Comparison of ENCODE assay signal across 9 mouse cellular contexts in genomic region chr17:86471684-86472083, GRCm38 (mm10). TPM values are rescaled to one million over a fixed set of nuclear protein-coding genes. Genes with fewer than 3 reads are reported as not detected.
DNase-seq lines count a peak whose midpoint lies in the region; ATAC-seq and TF ChIP-seq lines count a peak whose summit lies in the region.
"Had no signal": no experiment of that assay in that cellular context is flagged by ENCODE, and none has a peak within 500 bp of the region (broad histone marks: within the 10 kb centered on the region; RNA-seq: fewer than 3 reads in every experiment).

No protein-coding gene starts in this region.

- H3K9me3 ChIP-seq in midbrain, postnatal 0 days (ENCODE audit: low read length) = no peaks in the 10 kb centered on the region
- no peaks in the 10 kb centered on the region for H3K9me3 ChIP-seq in midbrain, embryonic 11.5 days (ENCODE audit: control insufficient read depth, low read length)
- no peaks in the 10 kb centered on the region for H3K9me3 ChIP-seq in neural tube, embryonic 15.5 days (replicated peaks)
- H3K9me3 ChIP-seq: limb, embryonic 15.5 days had no signal

- peak; percentile 69 for DNase-seq in midbrain, postnatal 0 days (ENCODE audit: low spot score)
- no peak for DNase-seq in midbrain, embryonic 11.5 days (ENCODE audit: low spot score, missing footprints)
- DNase-seq in lung, postnatal 14 days = peak; percentile 63
- peak; percentile 69 for DNase-seq in thymus, postnatal 14 days
- DNase-seq in layer of hippocampus, postnatal 36 days = no peak

- WGBS in midbrain, postnatal 0 days = 46% methylated on average over 5 of the region's 5 CpGs
- WGBS in midbrain, embryonic 11.5 days = 59% methylated on average over 5 of the region's 5 CpGs
- 39% methylated on average over 5 of the region's 5 CpGs for WGBS in neural tube, embryonic 15.5 days

- 0 out of 2 replicates have a peak, but pooled peaks cover 7% of the 10 kb centered on the region for H3K4me1 ChIP-seq in midbrain, postnatal 0 days (ENCODE audit: insufficient read depth, low read length)
- peaks cover 13% of the 10 kb centered on the region for H3K4me1 ChIP-seq in midbrain, embryonic 11.5 days (ENCODE audit: control insufficient read depth, insufficient read depth, low read length)
- H3K4me1 ChIP-seq in embryonic fibroblast, embryonic 13.5 days (ENCODE audit: control insufficient read depth, insufficient read depth, low read length) = no peaks in the 10 kb centered on the region
- H3K4me1 ChIP-seq in neural tube, embryonic 15.5 days = peaks cover 16% of the 10 kb centered on the region

- no peaks in the 10 kb centered on the region for H3K27me3 ChIP-seq in midbrain, postnatal 0 days (ENCODE audit: insufficient read depth, low read length)
- H3K27me3 ChIP-seq in midbrain, embryonic 11.5 days (ENCODE audit: control insufficient read depth, insufficient read depth, low read length) = peaks cover 3% of the 10 kb centered on the region; the same call in 1 of the 2 replicates
- H3K27me3 ChIP-seq in neural tube, embryonic 15.5 days (replicated peaks) = no peaks in the 10 kb centered on the region
- H3K27me3 ChIP-seq: limb, embryonic 15.5 days had no signal

- no peaks in the 10 kb centered on the region for H3K36me3 ChIP-seq in midbrain, postnatal 0 days (ENCODE audit: insufficient read depth, low read length)
- no peaks in the 10 kb centered on the region for H3K36me3 ChIP-seq in midbrain, embryonic 11.5 days (ENCODE audit: control insufficient read depth, insufficient read depth, low read length)
- no peaks in the 10 kb centered on the region for H3K36me3 ChIP-seq in neural tube, embryonic 15.5 days
- H3K36me3 ChIP-seq: limb, embryonic 15.5 days had no signal

- TF ChIP-seq CTCF in midbrain, postnatal 0 days (IDR thresholded peaks at IDR 0.05) = peak; percentile 90
- peak; percentile 30; the same call in 1 of the 2 replicates for TF ChIP-seq CTCF in embryonic fibroblast, embryonic 13.5 days (IDR thresholded peaks at IDR 0.05; ENCODE audit: borderline replicate concordance, insufficient read depth, low read length)

- H3K4me2 ChIP-seq in midbrain, postnatal 0 days (ENCODE audit: low read depth, low read length, poor library complexity, severe bottlenecking) = no peak overlapping the region
- H3K4me2 ChIP-seq in midbrain, embryonic 11.5 days = no peak overlapping the region
- H3K4me2 ChIP-seq in neural tube, embryonic 15.5 days = no peak overlapping the region
- H3K4me2 ChIP-seq: limb, embryonic 15.5 days had no signal

- H3K27ac ChIP-seq in midbrain, postnatal 0 days (ENCODE audit: low read depth, low read length) = no peak overlapping the region
- H3K27ac ChIP-seq in midbrain, embryonic 11.5 days (ENCODE audit: low read depth, low read length) = no peak overlapping the region
- no peak overlapping the region for H3K27ac ChIP-seq in embryonic fibroblast, embryonic 13.5 days (ENCODE audit: insufficient read depth, low read length)
- H3K27ac ChIP-seq in neural tube, embryonic 15.5 days (replicated peaks) = no peak overlapping the region
- H3K27ac ChIP-seq: limb, embryonic 15.5 days had no signal

- TF ChIP-seq POLR2A in embryonic fibroblast, embryonic 13.5 days (IDR thresholded peaks at IDR 0.05; ENCODE audit: low read depth, low read length) = no peak

- H3K9ac ChIP-seq in midbrain, postnatal 0 days (replicated peaks; ENCODE audit: low read length, poor library complexity, severe bottlenecking) = no peak overlapping the region
- H3K9ac ChIP-seq in midbrain, embryonic 11.5 days (ENCODE audit: low read length) = no peak overlapping the region
- H3K9ac ChIP-seq in neural tube, embryonic 15.5 days (replicated peaks) = no peak overlapping the region
- H3K9ac ChIP-seq: limb, embryonic 15.5 days had no signal

- no peak for ATAC-seq in midbrain, postnatal 0 days (ENCODE audit: low FRiP score)
- ATAC-seq in midbrain, embryonic 11.5 days (ENCODE audit: low FRiP score) = no peak
- peak; percentile 49 for ATAC-seq in activated CD4-positive, CD25-positive, alpha-beta regulatory T cell, adult 4 months
- ATAC-seq in neural tube, embryonic 15.5 days (ENCODE audit: low FRiP score) = no peak

- no peak overlapping the region for H3K4me3 ChIP-seq in midbrain, postnatal 0 days (ENCODE audit: low read depth, low read length)
- no peak overlapping the region for H3K4me3 ChIP-seq in midbrain, embryonic 11.5 days (ENCODE audit: low read depth, low read length)
- no peak overlapping the region for H3K4me3 ChIP-seq in embryonic fibroblast, embryonic 13.5 days (ENCODE audit: insufficient read depth, low read length)
- no peak overlapping the region for H3K4me3 ChIP-seq in neural tube, embryonic 15.5 days (replicated peaks)
- H3K4me3 ChIP-seq: limb, embryonic 15.5 days had no signal

RNA-seq across cellular contexts. Expression of gene Gm10309, which starts 33.3 kb away (rescaled TPM):
- total RNA-seq in midbrain, postnatal 0 days (2014; rRNA removed) = not detected in 2 replicates
- polyA plus RNA-seq in midbrain, postnatal 0 days (2015; fragmentation: Nextera tagmentation; extraction: Ambion mirVana) = 0.11 and 0.32 TPM in 2 replicates
- 0.12 TPM in 1 of 2 replicates, not detected in the other for polyA plus RNA-seq in midbrain, embryonic 11.5 days (2014; fragmentation: Nextera tagmentation; extraction: Ambion mirVana)
- under 1 TPM; 0.60 to 0.93 TPM for polyA plus RNA-seq in activated CD4-positive, CD25-positive, alpha-beta regulatory T cell, adult 4 months (2017; shearing (Covaris generic))
- not detected in 2 replicates for polyA plus RNA-seq in embryonic fibroblast, embryonic 13.5 days (2011; ENCODE audit: insufficient read length, low read depth, missing spikeins)
- not detected for total RNA-seq in layer of hippocampus, postnatal 36 days (2021)
- polyA plus RNA-seq in neural tube, embryonic 15.5 days (2015; fragmentation: Nextera tagmentation; extraction: Ambion mirVana) = 0.46 and 0.49 TPM in 2 replicates

Comparison
In these comparisons a context has a peak if more than half of its experiments do, and no peak if none do; other contexts are left out.
1. DNase-seq: peak in midbrain, postnatal 0 days (single experiment), lung, postnatal 14 days (single experiment) and thymus, postnatal 14 days (single experiment); none in midbrain, embryonic 11.5 days (single experiment) and layer of hippocampus, postnatal 36 days (0 of 2).